Mouse (Mus musculus): ENCODE results near the gene Tmem131l. TPM values are rescaled to one million over a fixed set of nuclear protein-coding genes. Genes with fewer than 3 reads are reported as not detected.
"Not testable (repeated sequence)": the region's sequence is repeated elsewhere in the genome, so short reads cannot be mapped to it uniquely, and the experiment has no call there.

Gene Tmem131l
- polyA plus RNA-seq, 1 experiment from 2014 or later: 70.8 TPM

- H3K4me3 ChIP-seq; DNase-seq (ENCODE audit: low spot score): not testable (repeated sequence)
- 91% methylated on average over 2 of the region's 2 CpGs for WGBS
Observed at GRCm38 (mm10) chr3:83875078-83875477, 164.9 kb downstream of the Tmem131l start.

GRCm38 (mm10) chr3:83872853-83873252 is 167.1 kb downstream of the Tmem131l start:
- not testable (repeated sequence) for DNase-seq (ENCODE audit: low spot score); H3K4me1 ChIP-seq (replicated peaks); H3K27ac ChIP-seq; H3K4me3 ChIP-seq; H3K9me3 ChIP-seq; H3K27me3 ChIP-seq (ENCODE audit: insufficient read depth, poor library complexity, severe bottlenecking); H3K36me3 ChIP-seq
- 80% methylated on average over 2 of the region's 2 CpGs for WGBS

More at GRCm38 (mm10) chr3:83875078-83875477, 164.9 kb downstream of the Tmem131l start:
- H3K9me3 ChIP-seq; H3K4me1 ChIP-seq (replicated peaks); H3K27me3 ChIP-seq (ENCODE audit: insufficient read depth, poor library complexity, severe bottlenecking); H3K27ac ChIP-seq; H3K36me3 ChIP-seq: not testable (repeated sequence)

GRCm38 (mm10) chr3:83871962-83872361 is 168.0 kb downstream of the Tmem131l start:
- not testable (repeated sequence) for H3K9me3 ChIP-seq; H3K4me1 ChIP-seq (replicated peaks); DNase-seq (ENCODE audit: low spot score); H3K4me3 ChIP-seq; H3K27me3 ChIP-seq (ENCODE audit: insufficient read depth, poor library complexity, severe bottlenecking); H3K36me3 ChIP-seq; H3K27ac ChIP-seq
- 96% methylated on average over 4 of the region's 4 CpGs for WGBS

- H3K4me1 ChIP-seq (replicated peaks); H3K36me3 ChIP-seq; H3K27me3 ChIP-seq (ENCODE audit: insufficient read depth, poor library complexity, severe bottlenecking); H3K27ac ChIP-seq; H3K4me3 ChIP-seq; H3K9me3 ChIP-seq; DNase-seq (ENCODE audit: low spot score): not testable (repeated sequence)
- WGBS: 83% methylated on average over 7 of the region's 7 CpGs
Observed at GRCm38 (mm10) chr3:83871559-83871958, 168.4 kb downstream of the Tmem131l start.

GRCm38 (mm10) chr3:83869776-83870175 is 170.2 kb downstream of the Tmem131l start:
- H3K4me1 ChIP-seq (replicated peaks): no peaks in the 10 kb centered on the region
- H3K27ac ChIP-seq: no peak overlapping the region
- no peak for DNase-seq (ENCODE audit: low spot score)
- H3K4me3 ChIP-seq: no peak overlapping the region
- no peaks in the 10 kb centered on the region for H3K27me3 ChIP-seq (ENCODE audit: insufficient read depth, poor library complexity, severe bottlenecking)
- H3K9me3 ChIP-seq: peaks cover 5% of the 10 kb centered on the region; the same call in 1 of the 2 replicates
- H3K36me3 ChIP-seq: no peaks in the 10 kb centered on the region
- WGBS: 90% methylated on average over 2 of the region's 2 CpGs

- not testable (repeated sequence) for DNase-seq (ENCODE audit: low spot score); H3K4me3 ChIP-seq; H3K27me3 ChIP-seq (ENCODE audit: insufficient read depth, poor library complexity, severe bottlenecking)
Observed at GRCm38 (mm10) chr3:83867026-83867425, 172.9 kb downstream of the Tmem131l start.

GRCm38 (mm10) chr3:83865216-83865615 is 174.8 kb downstream of the Tmem131l start:
- no peaks in the 10 kb centered on the region for H3K36me3 ChIP-seq
- H3K4me1 ChIP-seq (replicated peaks): peaks cover 7% of the 10 kb centered on the region; the same call in 1 of the 2 replicates
- DNase-seq (ENCODE audit: low spot score): no peak
- H3K4me3 ChIP-seq: no peak overlapping the region
- H3K9me3 ChIP-seq: no peaks in the 10 kb centered on the region
- no peaks in the 10 kb centered on the region for H3K27me3 ChIP-seq (ENCODE audit: insufficient read depth, poor library complexity, severe bottlenecking)
- 88% methylated on average over 2 of the region's 2 CpGs for WGBS
- H3K27ac ChIP-seq: no peak overlapping the region

More at GRCm38 (mm10) chr3:83867026-83867425, 172.9 kb downstream of the Tmem131l start:
- not testable (repeated sequence) for H3K9me3 ChIP-seq; H3K36me3 ChIP-seq; H3K27ac ChIP-seq; H3K4me1 ChIP-seq (replicated peaks)

GRCm38 (mm10) chr3:83864064-83864548 is 175.9 kb downstream of the Tmem131l start:
- H3K4me1 ChIP-seq (replicated peaks): peaks cover 7% of the 10 kb centered on the region; the same call in 1 of the 2 replicates
- no peak overlapping the region for H3K4me3 ChIP-seq
- WGBS: 83% methylated on average over 9 of the region's 9 CpGs
- no peak for DNase-seq (ENCODE audit: low spot score)
- H3K27ac ChIP-seq: no peak overlapping the region
- no peaks in the 10 kb centered on the region for H3K27me3 ChIP-seq (ENCODE audit: insufficient read depth, poor library complexity, severe bottlenecking)
- no peaks in the 10 kb centered on the region for H3K9me3 ChIP-seq
- no peaks in the 10 kb centered on the region for H3K36me3 ChIP-seq

GRCm38 (mm10) chr3:83862956-83863355 is 177.0 kb downstream of the Tmem131l start:
- no peaks in the 10 kb centered on the region for H3K9me3 ChIP-seq
- WGBS: 37% methylated on average over 1 of the region's 1 CpGs

GRCm38 (mm10) chr3:83859595-83859994 is 180.4 kb downstream of the Tmem131l start:
- no peaks in the 10 kb centered on the region for H3K27me3 ChIP-seq (ENCODE audit: insufficient read depth, poor library complexity, severe bottlenecking)
- no peaks in the 10 kb centered on the region for H3K9me3 ChIP-seq
- H3K4me1 ChIP-seq (replicated peaks): peaks cover 7% of the 10 kb centered on the region; the same call in 1 of the 2 replicates
- WGBS: 95% methylated on average over 7 of the region's 7 CpGs
- no peaks in the 10 kb centered on the region for H3K36me3 ChIP-seq
- no peak overlapping the region for H3K4me3 ChIP-seq
- DNase-seq (ENCODE audit: low spot score): no peak
- no peak overlapping the region for H3K27ac ChIP-seq

More at GRCm38 (mm10) chr3:83862956-83863355, 177.0 kb downstream of the Tmem131l start:
- H3K4me1 ChIP-seq (replicated peaks): peaks cover 7% of the 10 kb centered on the region; the same call in 1 of the 2 replicates
- no peak overlapping the region for H3K4me3 ChIP-seq
- H3K27me3 ChIP-seq (ENCODE audit: insufficient read depth, poor library complexity, severe bottlenecking): no peaks in the 10 kb centered on the region
- no peak overlapping the region for H3K27ac ChIP-seq
- no peaks in the 10 kb centered on the region for H3K36me3 ChIP-seq
- DNase-seq (ENCODE audit: low spot score): no peak

- no peaks in the 10 kb centered on the region for H3K9me3 ChIP-seq
- H3K4me1 ChIP-seq (replicated peaks): peaks cover 7% of the 10 kb centered on the region; the same call in 1 of the 2 replicates
- H3K36me3 ChIP-seq: no peaks in the 10 kb centered on the region
- H3K27ac ChIP-seq: no peak overlapping the region
- DNase-seq (ENCODE audit: low spot score): no peak
- WGBS: 78% methylated on average over 3 of the region's 3 CpGs
- no peaks in the 10 kb centered on the region for H3K27me3 ChIP-seq (ENCODE audit: insufficient read depth, poor library complexity, severe bottlenecking)
- H3K4me3 ChIP-seq: no peak overlapping the region
Observed at GRCm38 (mm10) chr3:83859071-83859470, 180.9 kb downstream of the Tmem131l start.

GRCm38 (mm10) chr3:83857621-83858020 is 182.4 kb downstream of the Tmem131l start:
- H3K4me3 ChIP-seq: no peak overlapping the region
- 96% methylated on average over 13 of the region's 13 CpGs for WGBS
- no peaks in the 10 kb centered on the region for H3K27me3 ChIP-seq (ENCODE audit: insufficient read depth, poor library complexity, severe bottlenecking)
- no peak overlapping the region for H3K27ac ChIP-seq
- H3K4me1 ChIP-seq (replicated peaks): no peaks in the 10 kb centered on the region
- H3K36me3 ChIP-seq: no peaks in the 10 kb centered on the region
- DNase-seq (ENCODE audit: low spot score): no peak
- H3K9me3 ChIP-seq: no peaks in the 10 kb centered on the region

GRCm38 (mm10) chr3:83855643-83856042 is 184.3 kb downstream of the Tmem131l start:
- Histone ChIP-seq H3K27me3 (ENCODE audit: insufficient read depth, poor library complexity, severe bottlenecking) (no peaks in the 10 kb centered on the region), H3K27ac (no peak overlapping the region), H3K9me3 (no peaks in the 10 kb centered on the region), H3K4me3 (no peak overlapping the region), H3K36me3 (no peaks in the 10 kb centered on the region), H3K4me1 (replicated peaks) (no peaks in the 10 kb centered on the region)
- WGBS: 94% methylated on average over 5 of the region's 5 CpGs
- no peak for DNase-seq (ENCODE audit: low spot score)

GRCm38 (mm10) chr3:83849341-83849740 is 190.6 kb downstream of the Tmem131l start:
- Histone ChIP-seq H3K9me3 (no peaks in the 10 kb centered on the region), H3K27me3 (ENCODE audit: insufficient read depth, poor library complexity, severe bottlenecking) (peaks cover 5% of the 10 kb centered on the region), H3K36me3 (no peaks in the 10 kb centered on the region), H3K4me3 (no peak overlapping the region), H3K4me1 (replicated peaks) (no peaks in the 10 kb centered on the region), H3K27ac (no peak overlapping the region)
- DNase-seq (ENCODE audit: low spot score): no peak
- 76% methylated on average over 2 of the region's 2 CpGs for WGBS
